Mouse (Mus musculus) liver, postnatal 0 days (tissue): ENCODE measurements around the gene Gphn.

Experiments used
- CTCF ChIP-seq: sonication (generic); IDR thresholded peaks from 2 replicates; pipeline ENCODE4 v1.5.1; 2016; ENCODE audit warnings: antibody characterized with exemption, low read depth
- EP300 ChIP-seq: IDR thresholded peaks from 2 replicates; pipeline ENCODE4 v1.6.1; 2016; ENCODE audit warnings: antibody characterized with exemption, low read depth, mild to moderate bottlenecking

DNA sequence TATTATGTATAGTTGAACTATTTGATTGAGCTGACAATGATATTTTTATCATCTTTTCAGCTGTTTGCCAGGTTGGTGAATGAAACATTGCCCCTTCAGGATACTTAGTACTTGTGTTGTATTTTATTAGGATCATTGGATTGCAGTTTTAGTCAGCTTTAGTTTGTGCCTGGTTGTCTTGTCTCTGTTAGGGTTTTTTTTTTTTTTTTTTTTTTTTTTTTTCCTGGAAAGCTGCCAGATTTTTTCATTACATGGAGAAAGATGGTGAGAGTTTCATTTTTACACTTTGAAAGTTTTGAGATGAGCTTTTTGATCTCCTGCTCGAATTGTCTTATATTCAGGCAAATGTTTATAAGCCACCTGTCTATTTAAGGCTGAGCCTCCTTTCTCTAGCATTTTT, 22.2 kb downstream of the Gphn start:
- TF ChIP-seq CTCF (no peak), EP300 (no peak)
